Mouse (Mus musculus): ENCODE measurements around the gene Susd4.

Gene Susd4

GRCm38 (mm10) chr1:182763716-182764461 is at the start of gene Susd4:
TSS of gene Susd4 (plus strand) at chr1:182763860.
- DNase-seq (ENCODE audit: low spot score) = no peak

- no peak for DNase-seq (ENCODE audit: low spot score)
Measured at GRCm38 (mm10) chr1:182714236-182714935, 49.3 kb upstream of the Susd4 start.

- DNase-seq (ENCODE audit: low spot score) = no peak
Measured at GRCm38 (mm10) chr1:182727541-182727940, 36.1 kb upstream of the Susd4 start.

- no peak for DNase-seq (ENCODE audit: low spot score)
Measured at GRCm38 (mm10) chr1:182729002-182729401, 34.7 kb upstream of the Susd4 start.

- DNase-seq (ENCODE audit: low spot score) = no peak
Measured at GRCm38 (mm10) chr1:182732695-182733094, 31.0 kb upstream of the Susd4 start.

- no peak for DNase-seq (ENCODE audit: low spot score)
Measured at GRCm38 (mm10) chr1:182735891-182736290, 27.8 kb upstream of the Susd4 start.

- DNase-seq (ENCODE audit: low spot score) = no peak
Measured at GRCm38 (mm10) chr1:182747081-182747480, 16.6 kb upstream of the Susd4 start.

- DNase-seq (ENCODE audit: low spot score) = no peak
Measured at GRCm38 (mm10) chr1:182747834-182748233, 15.8 kb upstream of the Susd4 start.

GRCm38 (mm10) chr1:182749080-182749479 is 14.6 kb upstream of the Susd4 start, which contains the start of gene Ccdc185:
TSS of gene Ccdc185 (minus strand) at chr1:182749180.
- no peak for DNase-seq (ENCODE audit: low spot score)

- DNase-seq (ENCODE audit: low spot score) = no peak
Measured at GRCm38 (mm10) chr1:182751301-182751700, 12.4 kb upstream of the Susd4 start.

- no peak for DNase-seq (ENCODE audit: low spot score)
Measured at GRCm38 (mm10) chr1:182753694-182754093, 10.0 kb upstream of the Susd4 start.

- no peak for DNase-seq (ENCODE audit: low spot score)
Measured at GRCm38 (mm10) chr1:182754865-182755264, 8.8 kb upstream of the Susd4 start.

GRCm38 (mm10) chr1:182758783-182759182 is 4.9 kb upstream of the Susd4 start:
- DNase-seq (ENCODE audit: low spot score) = no peak

- no peak for DNase-seq (ENCODE audit: low spot score)
Measured at GRCm38 (mm10) chr1:182763191-182763715, 407 bp upstream of the Susd4 start.

GRCm38 (mm10) chr1:182764541-182765281 is 1.1 kb downstream of the Susd4 start:
- DNase-seq (ENCODE audit: low spot score) = no peak

GRCm38 (mm10) chr1:182775576-182775975 is 11.9 kb downstream of the Susd4 start:
- no peak for DNase-seq (ENCODE audit: low spot score)

GRCm38 (mm10) chr1:182776749-182777410 is 13.2 kb downstream of the Susd4 start:
- no peak for DNase-seq (ENCODE audit: low spot score)

- no peak for DNase-seq (ENCODE audit: low spot score)
Measured at GRCm38 (mm10) chr1:182778225-182778624, 14.6 kb downstream of the Susd4 start.

- DNase-seq (ENCODE audit: low spot score) = no peak
Measured at GRCm38 (mm10) chr1:182779024-182779520, 15.4 kb downstream of the Susd4 start.

GRCm38 (mm10) chr1:182783774-182784173 is 20.1 kb downstream of the Susd4 start:
- DNase-seq (ENCODE audit: low spot score) = no peak

GRCm38 (mm10) chr1:182784784-182785183 is 21.1 kb downstream of the Susd4 start:
- DNase-seq (ENCODE audit: low spot score) = no peak

GRCm38 (mm10) chr1:182785504-182785903 is 21.8 kb downstream of the Susd4 start:
- no peak for DNase-seq (ENCODE audit: low spot score)

Measured in adipocyte (in vitro differentiated cells).